Mouse (Mus musculus) lung, embryonic 15.5 days (tissue): ENCODE data around the gene Ccdc88c. TPM values are rescaled to one million over a fixed set of nuclear protein-coding genes. Genes with fewer than 3 reads are reported as not detected.

Experiments used
- ATAC-seq: fragments of 200-750 bp; cut with Nextera tagmentation; 2 replicates; pipeline ENCODE4 v1.8.0; 2017; ENCODE audit warnings: moderate number of reproducible peaks, borderline replicate concordance; ENCODE audit not compliant: low FRiP score, low TSS enrichment; ENCODE audit errors: extremely low read depth
- H3K27ac ChIP-seq: fragments of 300-500 bp; sonication (generic); 2 replicates; pipeline ENCODE4 v1.5.1; 2015; ENCODE audit warnings: moderate library complexity, mild to moderate bottlenecking, inconsistent platforms
- H3K27me3 ChIP-seq: fragments of 300-500 bp; sonication (generic); 2 replicates; pipeline ENCODE4 v1.6.1; 2015; ENCODE audit warnings: inconsistent platforms
- H3K36me3 ChIP-seq: fragments of 300-500 bp; sonication (generic); 2 replicates; pipeline ENCODE4 v1.6.1; 2015; ENCODE audit warnings: inconsistent platforms
- H3K4me1 ChIP-seq: fragments of 300-500 bp; sonication (generic); 2 replicates; pipeline ENCODE4 v1.6.1; 2015; ENCODE audit warnings: inconsistent platforms
- H3K4me2 ChIP-seq: fragments of 300-500 bp; sonication (generic); 2 replicates; pipeline ENCODE4 v1.6.1; 2015; ENCODE audit warnings: inconsistent platforms, mild to moderate bottlenecking, moderate library complexity
- H3K4me3 ChIP-seq: fragments of 300-500 bp; sonication (generic); 2 replicates; pipeline ENCODE4 v1.5.1; 2015; ENCODE audit warnings: mild to moderate bottlenecking, inconsistent platforms
- H3K9ac ChIP-seq: fragments of 300-500 bp; sonication (generic); 2 replicates; pipeline ENCODE4 v1.6.1; 2015; ENCODE audit warnings: inconsistent platforms
- H3K9me3 ChIP-seq: fragments of 300-500 bp; sonication (generic); 2 replicates; pipeline ENCODE4 v1.6.1; 2016; ENCODE audit warnings: inconsistent platforms
- WGBS: fragments of 180-500 bp; shearing (Covaris S2); methylation state at CpG from one replicate; pipeline ENCODE4 v1.1.7; 2015; 5-methylcytosine and 5-hydroxymethylcytosine counted together
- polyA plus RNA-seq: library from polyadenylated mRNA; unstranded; fragments of >200 nt; fragmentation: Nextera tagmentation; extraction: Ambion mirVana; gene quantifications from 2 replicates; pipeline ENCODE4 v1.2.1, GENCODE M21; 2015

Ccdc88c gene
- polyA plus RNA-seq, 1 experiment from 2014 or later, result 17.9 TPM

DNA sequence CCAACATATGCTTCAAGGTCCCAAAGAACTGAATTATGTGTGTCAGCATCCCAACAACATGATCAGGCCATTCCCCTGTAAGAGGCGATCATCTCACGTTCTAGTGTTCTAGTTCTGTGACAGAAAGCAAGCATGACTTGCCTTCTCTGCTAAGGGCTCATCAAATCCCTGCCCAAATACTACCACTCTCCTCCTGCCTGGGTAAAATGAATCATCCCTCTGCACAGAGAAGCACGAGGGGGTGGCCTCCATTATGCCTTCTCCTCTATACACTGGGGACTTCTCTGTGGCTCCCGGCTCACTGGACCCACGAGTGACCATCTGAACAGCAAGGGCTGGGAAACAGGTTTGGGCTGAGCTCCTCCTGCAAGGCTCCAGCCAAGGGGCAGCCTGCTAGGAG lies 49.2 kb downstream of the Ccdc88c start:
- Histone ChIP-seq H3K36me3 (no peaks in the 10 kb centered on the region), H3K27ac (peak overlapping the region; percentile 25; the same call in 1 of the 2 replicates), H3K9ac (no peak overlapping the region), H3K27me3 (no peaks in the 10 kb centered on the region), H3K9me3 (no peaks in the 10 kb centered on the region), H3K4me2 (no peak overlapping the region), H3K4me3 (no peak overlapping the region), H3K4me1 (peaks cover 20% of the 10 kb centered on the region)
- 80% methylated on average over 5 of the region's 5 CpGs for WGBS
- no peak for ATAC-seq

DNA sequence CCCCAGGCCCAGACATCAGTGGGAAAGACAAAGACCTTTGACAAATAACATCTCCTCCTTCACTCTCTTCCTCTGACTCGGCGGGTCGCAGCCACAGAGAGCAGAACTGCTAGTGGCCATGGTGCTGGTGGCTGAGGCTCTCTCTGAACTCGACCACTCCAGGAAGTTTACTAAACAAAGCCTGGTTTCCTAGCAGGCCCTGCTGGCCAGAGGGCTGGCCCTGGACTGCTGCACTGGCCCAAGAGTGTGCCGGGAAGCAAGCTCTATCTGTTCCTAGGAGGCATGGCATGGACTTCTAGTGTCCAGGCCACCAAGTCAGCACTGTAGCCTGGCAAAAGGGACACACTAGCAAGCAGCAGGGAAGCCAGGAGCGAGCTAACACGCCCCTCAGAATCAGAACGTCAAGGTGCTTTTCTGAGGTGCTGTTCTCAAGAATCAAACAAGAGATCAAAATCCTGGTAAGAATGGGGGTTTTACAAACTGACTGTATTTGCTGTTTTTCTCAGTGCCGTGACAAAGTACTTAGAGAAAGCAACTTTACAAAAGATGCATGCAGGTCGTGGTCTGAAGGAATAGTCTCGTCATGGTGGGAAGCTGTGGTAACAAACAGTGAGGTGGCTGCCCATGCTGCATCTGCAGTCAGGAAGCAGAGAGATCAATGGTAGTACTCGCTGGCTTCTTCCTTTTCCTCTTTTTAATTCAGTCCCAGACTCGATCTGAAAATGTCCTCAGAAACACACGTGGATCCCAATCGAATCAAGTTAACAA lies 50.7 kb downstream of the Ccdc88c start:
- Histone ChIP-seq H3K9me3 (no peaks in the 10 kb centered on the region), H3K27ac (no peak overlapping the region), H3K4me2 (no peak overlapping the region), H3K9ac (no peak overlapping the region), H3K27me3 (no peaks in the 10 kb centered on the region), H3K4me3 (no peak overlapping the region), H3K4me1 (peaks cover 20% of the 10 kb centered on the region), H3K36me3 (no peaks in the 10 kb centered on the region)
- WGBS, result 53% methylated on average over 15 of the region's 15 CpGs
- no peak for ATAC-seq

DNA sequence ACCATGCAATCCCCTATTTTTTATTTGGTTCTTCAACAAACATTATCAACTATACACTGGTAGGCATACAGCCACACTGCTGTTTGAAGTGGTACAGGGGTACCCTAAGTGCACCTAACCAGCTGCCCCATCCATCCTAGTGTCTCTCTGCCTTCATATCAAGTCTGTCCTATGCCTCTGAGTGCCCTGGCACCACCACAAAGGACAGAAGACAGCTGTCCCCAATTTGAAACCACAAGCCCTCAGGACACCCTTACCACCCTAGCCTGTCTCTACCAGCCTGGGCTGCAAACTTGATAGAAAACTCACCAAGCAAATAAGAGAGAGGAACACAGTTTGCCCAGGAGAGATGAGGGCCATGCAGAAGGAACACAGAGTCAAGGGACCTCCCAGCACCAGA lies 51.3 kb downstream of the Ccdc88c start:
- no peaks in the 10 kb centered on the region for H3K9me3 ChIP-seq
- no peaks in the 10 kb centered on the region for H3K36me3 ChIP-seq
- peaks cover 18% of the 10 kb centered on the region for H3K4me1 ChIP-seq
- H3K27me3 ChIP-seq, result no peaks in the 10 kb centered on the region
- no peak overlapping the region for H3K27ac ChIP-seq
- ATAC-seq, result no peak
- no peak overlapping the region for H3K4me3 ChIP-seq
- no peak overlapping the region for H3K4me2 ChIP-seq
- H3K9ac ChIP-seq, result no peak overlapping the region

DNA sequence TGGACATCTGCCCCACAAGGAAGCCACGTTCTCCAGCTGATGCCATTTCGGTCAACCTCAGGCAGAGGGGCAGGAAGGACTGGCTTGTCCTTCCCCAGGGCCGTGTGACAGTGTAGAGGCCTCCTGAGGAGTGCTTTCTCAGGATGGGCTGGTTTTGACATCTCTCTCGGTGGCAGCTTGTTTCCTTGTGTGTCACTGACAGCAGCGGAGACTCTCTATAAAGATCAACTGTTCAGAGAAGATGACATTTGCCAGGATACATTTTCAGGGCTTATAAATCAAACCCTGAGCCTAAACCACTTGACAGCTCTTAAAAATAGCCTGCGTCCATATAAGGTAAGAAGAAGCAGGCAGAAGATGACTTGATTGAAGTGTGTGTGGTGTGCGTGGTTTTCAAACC lies 59.0 kb downstream of the Ccdc88c start:
- 64% methylated on average over 7 of the region's 7 CpGs for WGBS
- H3K36me3 ChIP-seq, result peaks cover 10% of the 10 kb centered on the region; the same call in 1 of the 2 replicates
- no peak for ATAC-seq

DNA sequence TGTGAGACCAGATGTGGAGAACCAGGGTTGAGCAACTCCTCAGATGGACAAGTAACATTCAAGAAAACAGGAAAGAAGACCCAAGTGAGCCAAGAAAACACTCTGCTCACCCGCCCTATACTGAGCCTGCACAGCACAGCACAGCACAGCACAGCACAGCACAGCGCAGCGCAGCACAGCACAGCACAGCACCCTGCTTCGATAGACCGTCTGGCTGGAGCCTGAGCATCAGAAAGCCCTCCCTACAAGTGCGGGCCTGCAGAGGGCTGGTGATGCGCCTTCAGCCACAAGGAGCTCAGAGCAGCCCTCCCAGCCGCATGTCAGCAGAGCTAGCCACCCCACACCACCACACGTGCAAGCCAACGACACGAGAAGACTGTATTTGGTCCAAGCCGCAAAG lies 61.5 kb downstream of the Ccdc88c start:
- WGBS, result 87% methylated on average over 12 of the region's 12 CpGs

More for the DNA sequence above, 59.0 kb downstream of the Ccdc88c start:
- H3K9ac ChIP-seq, result no peak overlapping the region
- no peak overlapping the region for H3K4me3 ChIP-seq
- H3K4me2 ChIP-seq, result no peak overlapping the region
- no peaks in the 10 kb centered on the region for H3K27me3 ChIP-seq
- no peak overlapping the region for H3K27ac ChIP-seq
- no peaks in the 10 kb centered on the region for H3K4me1 ChIP-seq
- H3K9me3 ChIP-seq, result no peaks in the 10 kb centered on the region

DNA sequence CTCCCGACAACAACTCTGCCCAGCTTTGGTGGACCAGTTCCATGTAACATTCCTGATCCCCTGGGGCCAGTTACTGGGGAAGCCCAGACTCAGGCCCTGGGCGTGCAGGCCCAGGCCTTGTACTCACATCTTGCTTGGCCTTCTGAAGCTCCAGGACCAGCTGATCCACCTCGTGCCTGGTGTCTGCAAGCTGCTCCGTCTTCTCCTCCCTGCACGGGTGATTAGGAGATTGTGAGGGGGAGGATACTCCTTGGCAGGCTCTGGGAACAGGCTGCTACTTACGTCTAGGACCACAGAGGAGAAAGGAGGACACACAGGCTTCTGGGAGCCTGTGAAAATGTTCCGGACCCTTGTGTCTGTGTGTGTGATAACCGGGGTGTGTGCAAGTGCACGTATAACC lies 62.6 kb downstream of the Ccdc88c start:
- H3K27ac ChIP-seq, result no peak overlapping the region
- no peaks in the 10 kb centered on the region for H3K9me3 ChIP-seq
- no peaks in the 10 kb centered on the region for H3K4me1 ChIP-seq
- H3K9ac ChIP-seq, result no peak overlapping the region
- H3K4me3 ChIP-seq, result no peak overlapping the region
- H3K36me3 ChIP-seq, result peaks cover 15% of the 10 kb centered on the region; the same call in 1 of the 2 replicates
- WGBS, result 72% methylated on average over 9 of the region's 9 CpGs
- H3K27me3 ChIP-seq, result no peaks in the 10 kb centered on the region
- no peak overlapping the region for H3K4me2 ChIP-seq
- no peak for ATAC-seq

More for the DNA sequence above, 61.5 kb downstream of the Ccdc88c start:
- H3K4me2 ChIP-seq, result no peak overlapping the region
- H3K9ac ChIP-seq, result no peak overlapping the region
- ATAC-seq, result no peak
- no peaks in the 10 kb centered on the region for H3K9me3 ChIP-seq
- H3K4me1 ChIP-seq, result no peaks in the 10 kb centered on the region
- no peaks in the 10 kb centered on the region for H3K27me3 ChIP-seq
- H3K27ac ChIP-seq, result no peak overlapping the region
- no peak overlapping the region for H3K4me3 ChIP-seq
- peaks cover 14% of the 10 kb centered on the region; the same call in 1 of the 2 replicates for H3K36me3 ChIP-seq

DNA sequence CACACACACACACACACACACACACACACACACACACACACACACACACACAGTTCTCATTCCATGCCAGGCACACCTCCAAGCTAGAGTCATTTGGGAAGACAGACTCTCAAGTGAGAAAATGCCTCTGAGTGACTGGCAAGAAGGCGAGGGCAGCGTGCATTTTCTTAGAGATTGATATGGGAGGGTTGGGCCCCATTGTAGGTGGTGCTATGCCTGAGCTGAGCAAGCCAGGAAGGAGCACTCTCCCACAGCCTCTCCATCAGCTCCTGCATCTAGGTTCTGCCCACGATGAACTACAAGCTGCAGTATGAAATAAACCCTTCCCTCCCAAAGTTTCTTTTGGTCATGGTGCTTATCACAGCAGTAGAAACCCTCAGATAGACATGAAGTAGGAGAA lies 63.6 kb downstream of the Ccdc88c start:
- Histone ChIP-seq H3K27me3 (no peaks in the 10 kb centered on the region), H3K4me1 (no peaks in the 10 kb centered on the region), H3K4me3 (no peak overlapping the region), H3K36me3 (peaks cover 15% of the 10 kb centered on the region; the same call in 1 of the 2 replicates), H3K27ac (no peak overlapping the region), H3K9ac (no peak overlapping the region), H3K9me3 (no peaks in the 10 kb centered on the region), H3K4me2 (no peak overlapping the region)
- no peak for ATAC-seq
- 76% methylated on average over 3 of the region's 3 CpGs for WGBS

DNA sequence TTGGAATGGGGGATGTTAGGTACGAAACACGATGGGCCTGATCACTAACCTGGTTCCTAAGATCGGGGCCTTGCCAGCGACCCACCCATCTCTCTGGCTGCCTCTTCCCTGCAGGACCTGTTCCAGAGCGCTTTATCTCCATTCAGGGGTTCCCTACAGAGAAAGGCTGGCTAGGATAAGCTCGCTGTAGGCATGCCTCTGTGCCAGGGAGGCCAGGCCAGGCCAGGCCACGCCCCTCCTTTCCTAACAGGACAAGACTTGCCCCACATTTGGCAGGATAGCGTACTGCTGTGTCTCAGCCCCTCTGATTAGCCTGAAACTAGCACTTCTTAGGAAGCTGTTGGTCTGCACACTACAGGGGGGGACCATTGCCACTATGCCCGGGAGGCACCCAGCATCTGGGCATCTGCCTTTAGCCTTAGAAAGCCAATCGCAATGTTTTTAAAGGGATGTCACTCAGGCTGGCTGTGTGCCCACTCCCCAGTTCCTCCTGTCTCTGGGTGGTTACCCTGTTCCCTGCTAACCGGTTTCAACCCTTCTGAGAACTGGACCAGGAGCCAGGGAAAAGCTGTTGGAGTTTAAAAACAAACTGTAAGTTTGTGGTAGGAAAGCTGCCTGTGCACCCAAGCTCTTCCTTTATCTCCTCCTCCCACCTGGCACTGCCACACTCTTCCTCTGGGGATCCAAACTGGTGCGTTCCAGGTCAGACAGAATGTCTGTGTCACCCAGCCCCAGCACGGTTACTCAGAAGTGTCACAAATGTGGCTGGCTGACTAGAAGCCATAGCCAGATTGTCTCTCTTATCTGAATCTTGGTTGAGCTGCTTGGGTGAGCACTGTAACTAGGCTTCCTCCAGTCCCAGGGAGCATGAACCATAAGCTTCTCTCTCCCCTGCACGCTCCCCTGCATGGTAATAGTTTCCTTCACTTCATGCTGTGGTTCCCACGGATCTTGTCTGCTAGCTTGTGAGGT lies 69.9 kb downstream of the Ccdc88c start:
- Histone ChIP-seq H3K27ac (peak overlapping the region; percentile 1; the same call in 1 of the 2 replicates), H3K36me3 (0 out of 2 replicates have a peak, but pooled peaks cover 5% of the 10 kb centered on the region), H3K4me2 (no peak overlapping the region), H3K9ac (no peak overlapping the region), H3K4me1 (peaks cover 16% of the 10 kb centered on the region), H3K27me3 (no peaks in the 10 kb centered on the region), H3K4me3 (no peak overlapping the region), H3K9me3 (no peaks in the 10 kb centered on the region)
- WGBS, result 63% methylated on average over 15 of the region's 15 CpGs
- ATAC-seq, result peak; percentile 68; the same call in 1 of the 2 replicates

DNA sequence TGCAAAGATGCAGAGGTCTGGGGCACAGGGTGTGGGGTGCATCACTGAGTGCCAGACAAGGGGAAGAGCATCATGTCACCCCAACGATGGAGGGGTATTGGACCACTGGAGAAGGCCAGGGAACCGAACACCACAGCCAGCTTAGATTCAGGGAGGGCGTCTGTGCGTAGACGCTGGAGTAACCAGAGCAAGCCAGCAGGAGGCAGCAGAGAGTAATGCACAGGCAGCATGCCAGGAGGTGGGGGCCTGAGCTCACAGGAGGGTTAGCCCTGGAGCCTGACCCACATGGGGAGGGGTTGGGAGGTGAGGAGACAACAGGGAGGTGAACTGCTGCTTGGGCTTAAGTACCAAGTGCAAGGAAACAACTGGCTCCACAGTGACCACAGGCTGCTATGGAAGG lies 70.8 kb downstream of the Ccdc88c start:
- no peaks in the 10 kb centered on the region for H3K27me3 ChIP-seq
- 20% methylated on average over 5 of the region's 5 CpGs for WGBS

DNA sequence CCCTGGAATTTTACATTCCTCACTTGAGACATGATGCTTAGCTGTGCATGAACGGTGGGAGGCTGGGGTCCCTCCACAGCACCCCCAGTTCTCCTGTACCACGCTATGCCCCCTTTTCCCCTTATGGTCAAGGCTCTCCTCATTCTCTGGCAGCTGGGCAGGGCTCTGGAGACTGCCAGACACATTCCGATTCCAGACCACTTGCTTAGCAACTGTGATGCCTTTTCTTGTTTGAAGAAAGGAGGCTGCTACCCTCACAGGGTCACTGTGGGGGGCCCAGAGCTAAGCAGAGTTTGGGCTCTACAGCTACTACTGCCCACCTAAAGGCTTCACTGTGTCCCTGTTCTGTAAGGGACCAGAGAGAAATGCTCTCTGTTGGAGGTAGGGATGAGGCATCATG lies 71.6 kb downstream of the Ccdc88c start:
- WGBS, result 73% methylated on average over 3 of the region's 3 CpGs
- ATAC-seq, result 0 out of 2 replicates have a peak, but pooled peaks have one; percentile 3
- Histone ChIP-seq H3K36me3 (no peaks in the 10 kb centered on the region), H3K9ac (no peak overlapping the region), H3K27me3 (no peaks in the 10 kb centered on the region), H3K9me3 (no peaks in the 10 kb centered on the region), H3K4me2 (no peak overlapping the region), H3K4me1 (peaks cover 26% of the 10 kb centered on the region), H3K4me3 (no peak overlapping the region), H3K27ac (no peak overlapping the region)

More for the DNA sequence above, 70.8 kb downstream of the Ccdc88c start:
- 0 out of 2 replicates have a peak, but pooled peaks cover 5% of the 10 kb centered on the region for H3K36me3 ChIP-seq
- peaks cover 19% of the 10 kb centered on the region for H3K4me1 ChIP-seq
- H3K9me3 ChIP-seq, result no peaks in the 10 kb centered on the region
- H3K9ac ChIP-seq, result no peak overlapping the region
- H3K4me2 ChIP-seq, result no peak overlapping the region
- H3K27ac ChIP-seq, result no peak overlapping the region
- H3K4me3 ChIP-seq, result no peak overlapping the region
- ATAC-seq, result peak; percentile 52

DNA sequence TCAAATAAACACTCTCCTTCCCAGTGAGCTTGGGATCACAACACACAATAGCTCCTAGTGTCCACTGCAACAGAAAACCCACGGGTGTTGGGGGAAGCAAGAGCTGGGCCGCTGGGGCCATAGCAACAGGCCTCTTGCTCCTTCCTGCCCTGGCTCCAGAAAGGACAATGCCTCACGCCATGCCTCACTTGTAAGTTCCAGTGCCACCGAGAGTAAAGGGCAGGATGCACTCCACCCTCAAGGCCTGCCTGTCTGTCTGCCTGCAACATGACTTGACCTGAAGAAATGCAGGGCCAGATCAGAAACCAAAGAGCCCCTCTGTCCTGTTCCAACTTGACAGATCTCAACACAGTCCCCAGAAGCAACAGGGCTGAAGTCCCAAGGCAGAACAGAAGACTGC lies 72.0 kb downstream of the Ccdc88c start:
- Histone ChIP-seq H3K9ac (no peak overlapping the region), H3K27ac (no peak overlapping the region), H3K36me3 (no peaks in the 10 kb centered on the region), H3K4me1 (peaks cover 28% of the 10 kb centered on the region), H3K4me2 (no peak overlapping the region), H3K27me3 (no peaks in the 10 kb centered on the region), H3K4me3 (no peak overlapping the region), H3K9me3 (no peaks in the 10 kb centered on the region)
- no peak for ATAC-seq
- WGBS, result 65% methylated on average over 4 of the region's 4 CpGs

DNA sequence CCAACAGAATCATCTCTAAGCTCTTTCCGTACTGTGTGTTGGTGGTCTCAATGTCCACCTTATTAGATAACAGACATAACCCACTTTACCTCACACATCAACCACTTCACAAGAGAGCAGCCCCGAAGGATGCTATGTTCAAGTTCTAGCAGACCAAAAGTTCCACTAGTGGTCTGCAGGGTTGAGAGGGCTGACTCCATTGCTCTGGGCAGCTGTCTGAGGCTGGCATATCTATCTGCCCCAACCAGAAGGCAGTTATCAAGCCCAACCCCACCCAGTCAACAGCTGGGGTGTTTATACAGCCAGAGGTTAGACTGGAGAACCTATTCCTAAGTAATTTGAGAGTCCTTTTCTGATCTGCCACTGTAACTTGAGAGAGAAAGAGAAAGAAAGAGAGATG lies 72.8 kb downstream of the Ccdc88c start:
- Histone ChIP-seq H3K9ac (no peak overlapping the region), H3K9me3 (no peaks in the 10 kb centered on the region), H3K27me3 (no peaks in the 10 kb centered on the region), H3K4me1 (peaks cover 28% of the 10 kb centered on the region), H3K36me3 (peaks cover 3% of the 10 kb centered on the region; the same call in 1 of the 2 replicates), H3K27ac (no peak overlapping the region), H3K4me2 (no peak overlapping the region), H3K4me3 (no peak overlapping the region)
- WGBS, result 73% methylated on average over 2 of the region's 2 CpGs
- no peak for ATAC-seq
